Mouse (Mus musculus) v-Abl transformed pro-B cells (cell line): ENCODE data around the gene Kcnq5.

ENCODE experiments used
- in situ Hi-C, 2 experiments: fragments of 400-800 bp; cut with MboI; formaldehyde crosslinking; loops; one replicate each; pipeline ENCODE4 v1.15.1; 2025; ENCODE audit not compliant: unreplicated experiment in 2 of 2

Kcnq5 gene

DNA sequence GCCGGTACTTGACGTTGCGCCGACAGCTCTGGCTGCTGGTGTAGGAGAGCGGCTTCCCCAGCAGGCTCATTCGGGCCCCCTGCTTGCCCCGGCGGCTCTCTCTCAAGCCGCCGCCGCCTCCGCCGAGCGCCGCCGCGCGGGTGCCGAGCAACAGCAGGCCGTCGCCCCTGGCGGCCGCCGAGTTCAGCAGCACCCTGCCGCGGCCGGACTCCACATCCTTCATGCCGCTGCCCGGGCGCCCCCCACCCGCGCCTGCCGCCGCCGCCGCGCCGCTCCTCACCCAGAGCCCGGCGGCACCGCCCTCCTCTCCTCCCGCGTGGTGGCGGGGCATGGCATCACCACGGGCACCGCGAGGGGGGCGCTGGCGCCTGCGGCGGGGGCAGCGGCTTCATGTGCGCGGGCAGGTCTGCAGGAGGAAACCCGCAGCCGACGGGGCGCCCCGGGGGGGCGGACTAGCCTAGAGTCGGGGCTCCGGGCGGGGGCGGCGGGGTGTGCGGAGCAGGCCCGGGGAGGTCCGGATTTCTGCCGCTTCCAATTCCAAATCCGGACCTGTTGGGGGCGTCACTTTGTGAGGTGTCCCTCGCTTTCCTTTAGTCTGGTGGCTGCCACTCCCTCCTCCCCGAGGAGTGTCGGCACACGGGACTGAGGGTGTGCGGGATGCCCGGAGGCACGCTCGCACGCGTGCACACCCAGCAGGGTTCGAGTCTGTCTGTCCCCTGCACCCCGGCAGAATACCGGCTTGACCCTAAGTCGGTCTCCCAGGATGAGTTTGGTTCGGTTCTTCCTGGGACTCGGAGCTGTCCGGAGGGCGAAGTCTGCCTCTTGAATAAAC lies at the start of gene Kcnq5:
Kcnq5 (minus strand) TSS at position 692 of the 832 bp plus-strand sequence.
- in situ Hi-C loops, result loop anchor here in 1 of 2 experiments (25.0 kb wide), 1 partner anchor 749 kb away; the partner anchor contains the start of gene Tmem14a

DNA sequence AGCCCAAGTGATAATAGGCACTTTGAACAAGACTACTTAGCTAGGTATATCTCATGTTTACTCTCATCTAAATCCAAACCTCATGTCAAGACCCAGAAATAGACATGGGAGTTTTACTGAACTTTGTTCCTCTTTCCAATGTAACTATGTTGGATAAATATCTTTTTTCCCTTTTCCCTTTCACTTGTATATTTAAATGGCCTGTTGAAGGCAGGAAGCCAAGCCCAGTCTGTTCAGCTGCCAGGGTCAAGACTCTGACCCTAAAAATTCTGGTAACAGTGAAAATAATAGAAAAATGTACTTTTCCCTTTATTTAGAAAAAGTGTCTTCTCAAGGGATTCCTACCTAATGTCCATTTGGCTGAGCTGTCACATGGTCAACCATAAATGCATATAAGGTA lies 18.0 kb upstream of the Kcnq5 start:
- in situ Hi-C loops, result loop anchor here (10.0 to 25.0 kb wide), 2 partner anchors 285 to 767 kb away; partner anchors contain the start of gene Tmem14a (in 1 of the 2)

DNA sequence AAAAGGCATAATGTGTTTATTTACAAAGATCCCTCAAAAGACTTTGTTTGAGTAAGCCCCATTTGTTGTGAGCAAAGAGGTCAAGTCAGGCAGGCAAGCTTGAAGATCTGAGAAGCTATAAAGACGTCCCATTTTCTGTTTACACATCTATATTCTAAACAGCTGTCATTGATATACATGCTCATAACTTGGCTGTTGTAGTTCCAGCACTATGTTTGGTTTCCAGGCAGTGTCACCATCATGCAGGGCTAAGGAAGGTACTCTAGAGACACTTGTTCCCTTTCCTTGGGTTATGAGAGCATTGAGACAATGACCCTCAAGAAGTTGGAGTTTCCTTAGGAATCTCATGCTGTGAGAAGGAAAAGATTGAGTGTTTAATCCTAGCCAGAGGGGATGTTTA lies 17.6 kb upstream of the Kcnq5 start:
- in situ Hi-C loops, result loop anchor here (10.0 to 25.0 kb wide), 2 partner anchors 286 to 767 kb away; partner anchors contain the start of gene Tmem14a (in 1 of the 2)

DNA sequence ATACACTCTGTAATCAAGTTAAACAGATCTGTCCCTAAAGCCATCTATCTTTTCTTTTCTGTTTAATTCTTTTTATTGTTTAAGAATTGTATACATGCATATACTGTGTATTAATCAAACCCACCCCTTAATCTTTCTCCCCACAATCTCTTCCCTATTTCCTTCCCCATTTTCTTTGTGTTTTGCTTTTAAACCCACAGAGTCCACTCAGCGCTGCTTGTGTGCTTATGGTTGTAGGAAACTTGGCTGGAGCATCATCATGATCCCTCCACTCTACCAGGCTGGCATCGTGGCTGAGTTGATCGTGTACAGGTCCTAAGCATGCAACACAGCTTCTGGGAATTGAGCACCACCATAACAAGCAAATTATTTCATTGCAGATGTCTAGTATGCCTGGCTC lies 12.3 kb upstream of the Kcnq5 start:
- in situ Hi-C loops, result loop anchor here (5.0 to 25.0 kb wide), 4 partner anchors 288 to 762 kb away; partner anchors contain the start of gene Tmem14a (in 1 of the 2)

DNA sequence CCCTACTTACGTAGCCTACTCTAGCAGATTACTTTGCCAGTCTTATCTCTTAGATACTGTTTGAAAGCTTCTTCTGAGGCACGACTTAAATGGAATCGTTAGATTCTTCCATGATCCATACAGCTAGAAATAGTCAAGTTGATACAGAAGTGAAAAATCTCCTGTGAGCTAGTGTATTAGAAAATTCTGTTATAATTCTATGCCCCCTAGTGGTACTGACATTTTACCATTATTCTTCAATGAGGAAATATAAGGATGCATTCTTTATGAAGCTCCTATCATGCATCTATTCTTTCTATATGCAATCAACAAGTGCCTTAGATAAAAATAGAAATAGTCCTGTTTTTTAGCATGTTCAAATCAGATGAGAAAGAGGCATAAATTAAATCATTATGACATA lies 5.4 kb upstream of the Kcnq5 start:
- in situ Hi-C loops, result loop anchor here (5.0 to 25.0 kb wide), 3 partner anchors 505 to 755 kb away; partner anchors contain the start of gene Tmem14a (in 1 of the 2)

DNA sequence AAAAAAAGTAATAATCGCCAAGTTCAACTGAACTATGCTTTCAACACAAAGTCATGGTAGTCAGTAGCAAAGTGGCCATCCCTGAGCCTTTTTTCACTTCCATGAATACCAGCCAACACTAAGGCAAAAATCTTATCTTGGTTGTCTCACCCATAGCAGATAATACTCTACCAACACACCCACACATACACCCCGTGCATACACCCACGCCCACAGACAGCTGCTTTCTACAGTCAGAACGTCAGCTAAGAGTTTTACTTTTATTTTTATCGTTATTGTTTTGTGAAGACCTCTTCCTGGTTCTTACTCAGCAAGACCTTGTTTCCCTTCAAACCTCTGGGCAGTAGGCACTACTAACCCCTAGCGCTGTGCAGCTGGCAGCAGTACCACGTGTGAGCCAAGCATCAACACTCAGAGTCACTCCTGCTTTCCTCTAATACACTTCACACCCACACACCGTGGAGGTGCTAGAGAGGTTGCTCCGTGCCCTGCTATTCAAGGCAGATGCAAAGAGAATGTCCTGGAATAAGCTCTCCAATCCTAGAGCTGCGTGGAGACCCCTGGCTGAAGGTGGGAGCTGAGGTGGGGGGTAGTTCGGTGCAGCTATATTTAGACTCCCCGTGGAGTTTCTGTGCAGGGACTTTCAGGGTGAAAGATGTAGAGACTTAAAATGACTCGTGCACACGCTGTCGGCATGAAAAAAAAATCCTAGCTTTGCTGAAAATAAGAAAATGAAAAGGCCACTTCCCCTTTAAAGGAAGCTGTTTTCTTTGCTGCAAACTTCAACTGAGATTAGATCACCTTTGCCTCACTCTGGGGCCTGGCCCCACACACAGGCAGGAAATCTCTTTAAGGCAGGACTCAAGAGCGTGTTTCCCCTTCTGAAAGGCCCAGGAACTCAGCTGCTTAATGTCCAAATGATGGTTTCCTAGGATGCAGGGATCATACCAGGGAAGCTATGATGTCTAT lies 1.4 kb upstream of the Kcnq5 start:
- in situ Hi-C loops, result loop anchor here in 1 of 2 experiments (25.0 kb wide), 1 partner anchor 751 kb away; the partner anchor contains the start of gene Tmem14a

DNA sequence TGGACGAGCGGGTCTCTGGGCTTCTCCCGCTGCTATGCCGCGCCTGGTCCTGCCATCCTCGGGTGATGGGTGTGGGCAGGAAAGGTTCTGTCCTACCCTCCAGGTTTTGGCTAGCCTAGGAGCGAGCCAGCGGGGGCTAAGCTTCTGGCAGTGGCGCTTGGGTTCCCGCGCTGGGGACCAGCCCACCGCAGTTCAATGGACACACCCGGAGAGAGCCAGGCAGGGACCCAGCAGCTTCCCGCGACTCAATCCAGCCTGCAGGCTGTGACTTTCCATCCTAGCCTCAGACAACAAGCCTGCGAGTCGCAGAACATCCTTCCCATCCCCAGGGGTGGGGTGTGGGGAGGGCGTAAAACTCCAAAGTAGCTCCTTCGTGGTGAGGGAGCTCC lies 335 bp upstream of the Kcnq5 start:
- in situ Hi-C loops, result loop anchor here in 1 of 2 experiments (25.0 kb wide), 1 partner anchor 750 kb away; the partner anchor contains the start of gene Tmem14a

DNA sequence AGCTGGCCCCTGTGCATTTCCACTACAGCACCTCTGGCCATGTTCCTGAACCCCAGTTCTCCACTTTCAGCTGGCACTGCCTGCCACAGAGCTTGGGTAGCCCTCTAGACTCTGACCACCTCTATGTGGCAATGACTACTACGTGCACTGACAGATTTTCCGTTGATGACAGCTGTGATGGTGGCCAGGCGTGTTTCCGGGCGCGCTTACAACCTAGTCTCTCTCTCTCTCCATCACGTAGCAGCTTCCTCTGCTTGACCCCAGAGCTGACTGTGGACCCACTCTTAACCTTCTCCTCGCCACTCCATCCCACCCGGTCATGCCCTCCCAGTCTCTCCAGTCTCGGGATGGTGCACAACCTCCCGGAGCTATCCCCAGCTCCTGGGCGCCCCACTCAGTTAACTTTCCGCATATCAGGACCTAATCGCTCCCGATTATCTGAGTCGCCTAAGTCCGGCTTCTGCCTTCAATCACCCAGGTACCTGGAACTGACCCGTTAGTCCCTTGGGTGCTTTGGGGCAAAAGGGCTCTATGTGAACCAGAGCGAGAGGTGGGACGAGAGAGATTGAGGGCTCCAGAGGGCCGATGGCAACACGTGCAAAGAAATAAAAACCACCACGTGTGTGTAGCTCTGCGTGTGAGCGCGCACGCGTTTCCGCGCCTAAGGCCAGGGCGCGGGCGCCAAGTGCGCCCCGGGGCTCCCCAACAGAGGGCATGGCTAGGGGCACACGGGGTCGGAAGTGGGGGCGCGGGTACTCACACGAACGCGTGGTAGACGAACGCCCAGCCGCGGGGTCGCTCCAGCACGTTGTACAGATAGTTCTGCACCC lies 1.1 kb downstream of the Kcnq5 start:
- in situ Hi-C loops, result loop anchor here in 1 of 2 experiments (25.0 kb wide), 1 partner anchor 748 kb away; the partner anchor contains the start of gene Tmem14a

DNA sequence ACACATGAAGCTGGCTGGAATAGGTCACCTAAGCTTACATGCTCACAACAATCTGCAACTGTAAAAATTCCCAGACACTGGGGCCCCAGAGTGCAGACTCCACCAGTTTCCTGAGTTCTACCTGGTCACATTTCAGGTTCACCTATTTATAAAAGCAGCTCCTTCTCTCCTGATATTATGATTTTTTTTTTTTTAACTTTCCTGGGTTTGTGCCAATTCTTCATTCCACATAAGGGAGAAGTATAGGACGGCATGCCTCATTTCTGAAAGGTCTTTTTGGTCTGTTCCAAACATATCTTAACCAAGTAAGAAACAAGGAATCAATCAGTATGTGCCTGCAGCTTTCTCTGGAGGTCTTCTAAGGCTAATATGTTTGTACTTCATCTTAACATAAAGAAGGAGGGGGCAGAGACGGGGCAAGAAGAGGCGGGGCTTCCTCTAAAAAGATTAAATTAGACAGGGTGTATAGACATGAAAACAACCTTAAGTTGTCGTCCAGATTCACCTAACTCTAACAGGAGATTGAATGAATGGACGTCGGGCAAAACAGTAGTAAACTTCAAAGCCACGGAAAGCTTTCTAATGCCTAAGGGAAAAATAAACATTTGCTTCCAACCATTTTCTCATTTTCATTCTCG lies 2.0 kb downstream of the Kcnq5 start:
- in situ Hi-C loops, result loop anchor here in 1 of 2 experiments (10.0 to 25.0 kb wide), 3 partner anchors 75 to 747 kb away; partner anchors contain the start of gene Tmem14a

DNA sequence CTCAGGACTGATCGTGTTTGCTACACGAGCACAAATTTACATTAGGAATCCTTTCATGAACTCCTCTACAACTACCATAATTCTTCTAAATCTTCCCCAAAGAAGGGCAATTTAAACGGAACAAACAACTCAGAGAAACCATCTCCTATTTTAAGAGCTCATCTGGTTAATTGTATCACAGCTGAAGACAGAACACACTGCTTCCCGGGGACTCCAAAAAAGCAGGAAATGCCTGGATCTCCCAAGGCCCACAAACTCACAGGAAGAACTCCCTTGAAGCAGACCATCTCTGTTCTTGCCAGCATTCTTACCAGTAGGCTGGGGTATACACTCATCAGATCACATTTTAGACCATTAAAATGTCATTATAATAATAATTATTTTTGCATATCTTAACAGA lies 3.7 kb downstream of the Kcnq5 start:
- in situ Hi-C loops, result loop anchor here in 1 of 2 experiments (10.0 to 25.0 kb wide), 3 partner anchors 73 to 746 kb away; partner anchors contain the start of gene Tmem14a

DNA sequence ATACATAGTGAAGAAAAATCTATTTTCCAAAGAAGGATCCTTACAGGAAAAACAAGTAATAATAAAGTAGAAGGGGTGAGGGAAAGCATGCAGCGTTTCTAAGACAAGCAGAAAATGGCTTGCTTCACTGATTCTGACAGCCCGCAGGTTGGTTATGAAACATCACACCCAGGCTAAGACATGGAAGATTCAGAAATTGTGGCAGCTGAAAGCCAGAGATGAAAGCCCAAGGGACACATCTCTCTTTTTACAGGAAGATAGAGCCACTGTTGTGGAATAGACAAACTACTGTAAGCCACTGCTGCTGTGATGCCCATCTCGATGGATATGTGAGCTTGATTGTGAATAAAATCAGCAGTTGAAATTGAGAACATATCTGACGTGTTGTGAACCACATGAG lies 20.9 kb downstream of the Kcnq5 start:
- in situ Hi-C loops, result loop anchor here in 1 of 2 experiments (5.0 kb wide), 1 partner anchor 54 kb away; no protein-coding TSS in a partner anchor

DNA sequence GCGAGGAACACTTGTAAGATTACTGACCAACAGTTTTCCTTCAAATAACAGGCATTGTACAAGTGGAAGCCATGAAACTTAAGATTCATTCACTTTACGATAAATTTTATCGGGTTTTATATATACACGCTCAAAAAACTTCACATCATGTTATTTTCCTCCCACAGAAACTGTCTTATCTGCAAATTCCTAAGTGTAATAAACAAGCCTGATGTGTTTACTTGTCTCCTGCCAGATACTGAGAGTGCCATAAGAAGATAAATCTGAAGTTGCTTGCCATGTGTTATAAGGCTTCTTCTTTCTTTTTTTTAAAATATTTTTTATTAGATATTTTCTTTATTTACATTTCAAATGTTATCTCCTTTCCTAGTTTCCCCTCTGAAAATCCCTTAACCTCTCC lies 34.6 kb downstream of the Kcnq5 start:
- in situ Hi-C loops, result no loop called here

DNA sequence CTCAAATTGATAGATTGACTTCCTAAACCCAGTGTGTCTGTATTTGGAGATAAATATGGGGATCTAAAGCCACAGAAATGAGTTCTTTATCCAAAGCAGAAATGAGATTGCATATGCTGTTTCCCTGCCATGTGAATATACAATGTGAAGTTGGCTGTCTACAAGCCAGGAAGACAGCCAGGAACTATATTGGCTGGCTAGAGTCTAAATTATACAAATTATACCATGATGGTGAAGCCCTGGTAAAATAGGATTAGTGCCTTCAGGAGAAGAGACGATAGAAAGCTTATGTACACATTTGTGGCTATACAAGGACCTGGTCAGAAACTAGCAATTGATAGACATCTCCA lies 38.5 kb downstream of the Kcnq5 start:
- in situ Hi-C loops, result no loop called here

DNA sequence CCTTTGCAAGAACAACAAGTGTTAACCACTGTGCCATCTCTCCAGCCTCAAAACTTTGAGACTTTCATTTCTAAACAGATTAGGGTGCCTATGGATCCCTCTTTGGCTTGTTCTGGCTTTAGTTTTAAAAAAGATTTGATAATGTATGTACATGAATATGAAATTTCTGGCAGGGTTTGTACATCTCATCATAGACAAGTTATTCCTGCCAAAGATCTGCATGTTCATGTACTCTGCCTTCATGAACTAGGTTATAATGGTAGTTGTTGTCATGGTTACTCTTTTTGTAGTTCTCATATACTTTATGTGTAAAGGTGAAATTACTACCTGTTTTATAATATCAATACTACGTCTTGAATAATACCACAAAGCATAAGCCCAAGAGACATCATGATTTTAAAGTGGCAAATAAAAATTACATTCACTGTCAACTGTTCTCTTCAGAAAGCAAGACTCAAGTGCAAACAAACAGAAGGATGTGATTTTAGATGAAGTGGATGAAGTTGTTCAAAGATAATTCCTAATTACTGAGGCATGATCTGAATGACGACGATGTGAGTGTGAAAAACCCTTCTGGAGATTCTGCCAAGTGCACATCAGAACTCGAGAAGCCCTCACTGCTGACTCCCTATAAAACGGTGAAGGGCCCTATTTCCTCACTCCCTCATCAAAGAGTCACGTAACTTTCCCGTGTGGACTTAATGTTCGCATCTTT lies 39.0 kb downstream of the Kcnq5 start:
- in situ Hi-C loops, result no loop called here

DNA sequence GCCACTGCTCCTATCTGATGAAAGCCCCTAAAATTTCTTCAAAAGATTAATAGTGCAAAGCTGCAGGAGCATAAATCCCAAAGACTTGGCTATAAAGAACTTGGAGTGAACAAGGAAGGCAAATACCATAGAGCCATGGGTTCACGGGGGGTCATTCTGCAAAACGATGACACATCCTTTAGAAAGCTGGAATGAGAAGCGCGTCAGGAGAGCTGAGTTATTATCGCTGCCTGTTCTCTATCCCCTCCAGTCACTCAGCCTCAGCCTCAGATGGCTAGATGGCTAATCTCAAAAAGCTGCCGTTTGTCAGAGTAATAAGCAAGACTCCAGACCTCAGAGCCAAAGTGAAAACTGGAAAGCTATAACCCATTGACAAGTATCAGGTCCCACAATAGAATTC lies 42.5 kb downstream of the Kcnq5 start:
- in situ Hi-C loops, result no loop called here

DNA sequence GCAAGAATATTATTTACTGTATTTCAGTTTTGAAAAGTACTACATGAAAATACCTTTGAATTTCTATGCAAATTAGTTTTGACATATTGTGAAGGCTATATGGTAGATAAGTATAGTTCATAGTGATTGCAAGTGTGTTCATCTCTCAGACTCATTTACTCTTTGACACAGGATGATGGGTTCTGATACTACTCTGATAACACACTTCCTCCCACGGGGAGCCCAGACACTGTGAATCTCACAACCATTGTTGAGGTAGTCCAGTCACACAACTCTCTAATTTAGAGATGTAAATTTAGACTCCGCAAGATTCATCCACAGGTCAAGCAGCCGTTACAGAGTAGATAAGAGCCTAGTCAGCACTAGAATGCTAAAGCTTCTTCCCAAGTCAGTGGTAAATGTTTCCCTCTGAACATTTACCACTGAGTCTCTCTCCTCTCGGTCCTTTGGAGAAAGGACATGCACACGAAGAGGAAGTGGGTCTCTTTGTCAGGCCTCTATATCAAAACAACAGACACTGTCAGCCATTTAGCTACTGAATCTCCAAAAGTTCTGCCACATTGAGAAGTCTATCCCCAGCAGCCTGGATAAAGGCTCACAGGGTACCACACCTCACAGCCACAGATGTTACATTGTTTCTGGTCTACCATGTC lies 65.5 kb downstream of the Kcnq5 start:
- in situ Hi-C loops, result no loop called here

DNA sequence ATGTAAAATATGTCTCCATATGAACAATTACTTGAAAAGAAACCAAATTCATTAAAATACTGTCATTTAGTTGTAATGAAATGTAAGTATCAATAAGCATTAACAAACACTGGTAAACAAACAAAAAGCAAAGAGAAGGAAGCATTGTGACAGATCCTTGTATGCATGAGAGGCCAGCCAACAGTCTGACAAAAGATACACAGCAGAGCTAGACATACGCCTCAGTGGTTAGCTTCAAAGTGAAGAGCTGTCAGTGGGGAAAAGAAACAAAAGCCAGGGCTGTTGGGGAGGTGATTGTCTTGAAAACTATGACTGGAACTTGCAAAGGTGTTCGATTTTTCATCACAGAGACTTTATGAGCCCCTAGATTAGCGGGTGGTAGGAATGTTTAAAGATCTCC lies 78.0 kb downstream of the Kcnq5 start:
- in situ Hi-C loops, result loop anchor here in 1 of 2 experiments (10.0 kb wide), 1 partner anchor 71 kb away; no protein-coding TSS in a partner anchor

DNA sequence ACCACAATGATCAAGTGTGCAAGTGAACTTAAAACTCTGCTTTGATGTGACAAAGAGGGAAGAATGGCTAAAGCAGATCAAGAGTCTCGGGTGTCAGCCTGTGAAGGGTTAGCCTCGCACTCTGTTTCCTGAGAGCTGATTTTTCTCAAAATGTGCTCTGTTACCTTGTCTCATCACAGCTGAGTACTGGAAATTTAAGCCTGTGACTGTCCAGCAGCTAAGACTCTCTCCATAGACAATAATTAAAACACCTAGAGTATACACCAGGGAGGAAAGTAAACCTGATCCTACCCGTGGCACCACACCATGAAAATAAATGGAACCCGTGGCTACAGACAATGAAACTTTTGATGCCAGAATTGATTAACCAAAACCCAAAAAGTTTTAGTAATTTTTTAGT lies 90.9 kb downstream of the Kcnq5 start:
- in situ Hi-C loops, result no loop called here
